Mouse (Mus musculus): ENCODE data around the gene Ebna1bp2. TPM values are rescaled to one million over a fixed set of nuclear protein-coding genes. Genes with fewer than 3 reads are reported as not detected.

Ebna1bp2 gene
- polyA plus RNA-seq (2012; ENCODE audit: low replicate concordance): 4.3 and 10.8 TPM in 2 replicates

DNA sequence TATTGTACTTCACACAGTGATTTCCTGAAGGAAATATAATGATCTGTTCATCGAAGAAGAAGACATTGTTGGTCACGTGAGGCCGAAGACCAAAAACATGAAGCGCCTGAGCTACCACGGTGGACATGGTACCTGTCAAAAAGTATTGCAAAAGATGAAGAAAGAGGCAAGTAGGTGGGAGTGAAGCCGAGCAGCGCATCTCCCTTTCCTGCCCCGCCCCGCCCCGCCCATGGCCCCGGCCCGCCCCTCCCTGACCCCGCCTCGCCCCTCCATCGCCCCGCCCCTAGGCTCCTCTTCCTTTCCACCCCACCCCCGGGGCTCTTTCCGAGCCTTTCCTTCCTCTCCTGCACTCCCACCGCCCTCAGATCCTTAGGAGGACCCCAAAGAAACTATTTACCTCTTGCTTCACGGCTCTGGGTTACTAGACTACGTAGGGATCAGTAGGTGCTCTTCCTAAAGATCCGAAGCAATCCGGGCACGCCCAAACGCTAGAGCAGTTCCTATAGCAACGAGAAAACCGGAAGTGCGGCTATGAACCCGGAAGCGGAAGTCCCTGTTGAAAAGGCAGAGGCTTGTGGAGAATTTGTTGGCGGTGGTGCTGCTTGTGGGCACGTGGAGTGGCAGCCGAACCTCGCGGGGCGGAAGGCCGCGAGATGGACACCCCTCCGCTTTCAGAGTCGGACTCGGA is at the start of gene Ebna1bp2, which contains the start of gene Cfap57:
Gene Ebna1bp2 (plus strand): TSS at position 521 of the 688 bp plus-strand sequence.
Gene Cfap57 (minus strand): TSS at position 499 of the 688 bp plus-strand sequence.

DNA sequence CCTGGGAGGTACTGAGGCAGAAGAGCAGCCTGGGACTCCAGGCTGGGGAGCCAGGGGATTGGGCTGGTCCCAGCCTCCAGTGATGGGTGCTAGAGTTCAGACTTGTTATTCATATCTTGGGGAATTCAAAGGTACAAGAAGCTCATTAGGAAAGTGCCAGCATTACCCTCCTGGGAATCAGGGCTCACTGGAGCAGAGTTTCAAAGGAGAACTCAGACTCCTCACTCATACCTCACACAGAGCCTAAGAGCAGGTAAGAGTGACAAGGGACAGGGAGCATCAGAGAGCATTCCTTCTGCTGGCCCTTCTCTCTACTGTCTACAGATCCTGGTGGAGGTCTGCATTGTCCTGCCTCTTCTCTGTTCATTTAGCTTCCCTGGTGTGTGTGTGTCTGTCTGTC is 38.1 kb downstream of the Ebna1bp2 start, which contains the start of gene Olfr62:
Gene Olfr62 (plus strand): TSS at position 301 of the 400 bp plus-strand sequence.

Other genes starting within 250 kb of the Ebna1bp2 start
- 75.1 and 207 TPM in 2 replicates for gene Szt2, start 211.5 kb upstream of the Ebna1bp2 start, polyA plus RNA-seq (2012; ENCODE audit: low replicate concordance)
- 4.6 and 21.7 TPM in 2 replicates for gene Med8, start 211.5 kb upstream of the Ebna1bp2 start, polyA plus RNA-seq (2012; ENCODE audit: low replicate concordance)
- 188 and 308 TPM in 2 replicates for gene Elovl1, start 192.7 kb upstream of the Ebna1bp2 start, polyA plus RNA-seq (2012; ENCODE audit: low replicate concordance)
- gene Cdc20, start 183.4 kb upstream of the Ebna1bp2 start, polyA plus RNA-seq (2012; ENCODE audit: low replicate concordance): 174 and 305 TPM in 2 replicates
- gene Mpl, start 163.3 kb upstream of the Ebna1bp2 start, polyA plus RNA-seq (2012; ENCODE audit: low replicate concordance): 0.49 and 1.2 TPM in 2 replicates
- gene Tie1, start 130.7 kb upstream of the Ebna1bp2 start, polyA plus RNA-seq (2012; ENCODE audit: low replicate concordance): 2.2 and 6.8 TPM in 2 replicates
- not detected in 2 replicates for gene 2610528J11Rik, start 93.8 kb upstream of the Ebna1bp2 start, polyA plus RNA-seq (2012; ENCODE audit: low replicate concordance)
- gene Tmem125, start 76.8 kb upstream of the Ebna1bp2 start, polyA plus RNA-seq (2012; ENCODE audit: low replicate concordance): not detected in 2 replicates
- gene Cfap57, start within 50 bp of the Ebna1bp2 start, polyA plus RNA-seq (2012; ENCODE audit: low replicate concordance): not detected in 2 replicates
- not detected in 2 replicates for gene Olfr62, start 38.2 kb downstream of the Ebna1bp2 start, polyA plus RNA-seq (2012; ENCODE audit: low replicate concordance)
- not detected in 2 replicates for gene Olfr1342, start 72.0 kb downstream of the Ebna1bp2 start, polyA plus RNA-seq (2012; ENCODE audit: low replicate concordance)
- not detected in 2 replicates for gene Olfr1341, start 82.7 kb downstream of the Ebna1bp2 start, polyA plus RNA-seq (2012; ENCODE audit: low replicate concordance)
- gene Olfr1340, start 99.3 kb downstream of the Ebna1bp2 start, polyA plus RNA-seq (2012; ENCODE audit: low replicate concordance): not detected in 2 replicates
- gene Olfr1339, start 111.4 kb downstream of the Ebna1bp2 start, polyA plus RNA-seq (2012; ENCODE audit: low replicate concordance): not detected in 2 replicates
- gene Olfr1338, start 137.9 kb downstream of the Ebna1bp2 start, polyA plus RNA-seq (2012; ENCODE audit: low replicate concordance): not detected in 2 replicates
- not detected in 2 replicates for gene Olfr1337, start 161.8 kb downstream of the Ebna1bp2 start, polyA plus RNA-seq (2012; ENCODE audit: low replicate concordance)
- gene Olfr1335, start 189.1 kb downstream of the Ebna1bp2 start, polyA plus RNA-seq (2012; ENCODE audit: low replicate concordance): not detected in 2 replicates
- not detected in 2 replicates for gene Olfr1333, start 215.5 kb downstream of the Ebna1bp2 start, polyA plus RNA-seq (2012; ENCODE audit: low replicate concordance)
- not detected in 2 replicates for gene Olfr1331, start 243.8 kb downstream of the Ebna1bp2 start, polyA plus RNA-seq (2012; ENCODE audit: low replicate concordance)